Mouse (Mus musculus): ENCODE data around the gene Usp6nl.

- TF ChIP-seq CTCF (IDR thresholded peaks at IDR 0.05; ENCODE audit: extremely low read depth, insufficient read depth, insufficient read length, insufficient replicate concordance) (no peak), POLR2A (IDR thresholded peaks at IDR 0.05; ENCODE audit: low read depth, low read length) (no peak)
These were observed 56.2 kb downstream of the Usp6nl start for GRCm38 (mm10) chr2:6378590-6379205.

All from spleen, adult 2 months (tissue).